Mouse (Mus musculus): Measurements from ENCODE around the gene Hsd17b11.

Hsd17b11 gene

DNA sequence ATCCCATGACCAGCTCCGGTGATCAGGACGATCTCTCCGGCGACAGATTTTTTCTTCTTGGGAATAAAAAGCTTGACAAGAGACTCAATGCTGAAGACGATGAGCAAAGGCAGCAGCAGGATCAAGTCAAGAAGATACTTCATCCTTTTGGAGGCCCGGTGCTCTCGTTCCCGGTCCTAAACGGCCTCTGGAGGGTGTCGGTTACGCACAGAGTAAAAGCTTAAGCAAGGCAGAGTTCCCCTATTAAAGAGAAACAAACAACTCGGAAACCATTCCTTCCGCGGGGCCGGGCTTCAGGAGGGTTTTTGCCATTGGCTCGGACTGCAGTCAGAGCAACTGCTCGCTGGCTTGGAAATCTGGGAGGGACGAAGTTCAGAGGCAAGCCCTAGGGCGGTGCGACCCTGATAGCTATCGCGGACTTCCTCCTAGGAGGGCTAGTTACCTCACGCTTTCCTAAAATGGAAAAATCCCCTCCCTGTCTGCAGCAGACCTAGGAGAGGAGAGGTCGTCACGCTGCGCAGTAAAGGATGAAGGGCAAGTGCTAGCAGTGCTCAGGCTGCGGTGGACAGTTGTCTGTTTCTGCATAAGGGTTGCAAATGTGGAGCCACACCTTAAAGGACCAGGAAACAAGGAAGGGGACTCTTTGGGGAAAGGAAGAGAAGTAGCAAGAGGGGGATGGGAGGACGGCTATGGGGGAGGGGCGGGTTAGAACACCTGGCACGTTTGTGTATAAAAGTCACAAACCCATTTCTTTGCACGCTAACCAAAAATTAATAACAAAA is at the start of gene Hsd17b11:
Gene Hsd17b11 (minus strand): TSS at position 323 of the 782 bp plus-strand sequence.
- in situ Hi-C loops (cut with MboI), result no loop called here

DNA sequence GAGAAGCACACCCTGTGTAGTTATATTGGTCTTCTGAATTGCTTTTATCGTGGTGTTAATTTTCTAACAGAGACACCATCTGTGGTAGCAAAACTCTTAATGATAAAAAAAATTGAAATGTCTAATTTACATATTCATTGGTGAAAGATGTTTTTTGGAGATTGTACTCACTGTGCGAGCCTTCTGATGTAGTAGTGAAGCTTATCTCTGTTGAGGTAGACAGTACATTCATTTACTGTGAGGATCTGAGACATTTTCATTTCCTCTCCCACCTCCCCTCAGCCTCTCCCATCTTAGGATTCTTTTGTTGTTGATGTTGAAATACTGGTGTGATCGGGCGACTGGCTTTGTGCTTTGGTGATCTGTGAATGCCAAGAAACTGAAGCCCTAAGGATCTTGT is 49.3 kb upstream of the Hsd17b11 start:
- in situ Hi-C loops (cut with MboI), result no loop called here

DNA sequence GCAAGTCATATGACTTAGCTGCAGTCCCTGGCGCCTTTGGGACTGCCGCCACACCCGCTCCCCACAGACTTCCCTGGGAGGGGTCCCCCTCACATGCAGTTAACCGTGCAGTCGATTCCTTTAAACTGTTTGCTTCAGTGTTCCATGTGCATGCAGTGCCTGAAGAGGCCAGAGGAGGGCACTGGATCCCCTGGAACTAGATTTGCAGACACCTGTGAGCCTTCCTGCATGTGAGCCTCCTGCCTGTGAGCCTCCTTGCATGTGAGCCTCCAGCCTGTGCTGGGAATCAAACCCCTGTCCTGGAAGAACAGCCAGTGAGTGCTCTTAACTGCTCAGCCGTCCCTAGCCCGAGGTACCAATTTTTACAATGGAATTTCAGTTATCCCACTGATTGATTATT is 47.0 kb upstream of the Hsd17b11 start:
- in situ Hi-C loops (cut with MboI), result no loop called here

DNA sequence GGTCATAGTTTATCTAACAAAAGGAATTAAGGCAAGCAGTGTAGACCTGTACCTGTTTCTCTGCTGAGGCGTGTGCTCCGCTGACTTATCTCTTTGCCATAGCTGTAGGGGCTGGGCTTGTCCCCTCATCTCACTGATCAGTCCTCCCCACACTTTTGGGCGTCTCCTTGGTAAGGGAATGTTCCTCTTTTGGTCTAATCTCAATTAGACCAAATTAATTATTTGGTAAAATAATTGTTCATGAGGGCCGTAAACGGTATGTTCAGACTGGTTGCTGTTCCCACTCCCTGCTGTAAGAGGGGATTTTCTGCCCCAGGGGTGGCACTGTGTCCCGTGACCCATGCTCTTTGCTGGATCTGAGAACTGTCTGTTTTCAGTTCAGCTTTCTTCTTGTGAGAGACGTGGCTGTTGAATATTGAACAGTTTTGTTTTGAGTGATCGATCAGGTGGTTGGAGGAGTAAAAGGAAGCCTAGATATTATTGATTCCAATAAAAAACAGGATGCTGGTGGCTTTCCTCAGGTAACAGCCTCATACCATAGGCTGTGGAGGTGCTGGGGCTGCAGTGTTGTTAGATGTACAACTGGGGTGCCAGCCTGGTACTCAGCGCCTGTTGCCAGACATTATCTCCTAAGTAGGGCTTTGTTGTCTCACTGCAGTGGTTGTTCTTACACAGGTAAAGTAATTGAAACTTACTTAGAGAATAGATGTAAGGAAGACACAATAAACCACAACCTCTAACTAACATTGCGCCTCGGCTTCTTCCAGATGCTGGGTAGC is 41.2 kb upstream of the Hsd17b11 start:
- in situ Hi-C loops (cut with MboI), result no loop called here

DNA sequence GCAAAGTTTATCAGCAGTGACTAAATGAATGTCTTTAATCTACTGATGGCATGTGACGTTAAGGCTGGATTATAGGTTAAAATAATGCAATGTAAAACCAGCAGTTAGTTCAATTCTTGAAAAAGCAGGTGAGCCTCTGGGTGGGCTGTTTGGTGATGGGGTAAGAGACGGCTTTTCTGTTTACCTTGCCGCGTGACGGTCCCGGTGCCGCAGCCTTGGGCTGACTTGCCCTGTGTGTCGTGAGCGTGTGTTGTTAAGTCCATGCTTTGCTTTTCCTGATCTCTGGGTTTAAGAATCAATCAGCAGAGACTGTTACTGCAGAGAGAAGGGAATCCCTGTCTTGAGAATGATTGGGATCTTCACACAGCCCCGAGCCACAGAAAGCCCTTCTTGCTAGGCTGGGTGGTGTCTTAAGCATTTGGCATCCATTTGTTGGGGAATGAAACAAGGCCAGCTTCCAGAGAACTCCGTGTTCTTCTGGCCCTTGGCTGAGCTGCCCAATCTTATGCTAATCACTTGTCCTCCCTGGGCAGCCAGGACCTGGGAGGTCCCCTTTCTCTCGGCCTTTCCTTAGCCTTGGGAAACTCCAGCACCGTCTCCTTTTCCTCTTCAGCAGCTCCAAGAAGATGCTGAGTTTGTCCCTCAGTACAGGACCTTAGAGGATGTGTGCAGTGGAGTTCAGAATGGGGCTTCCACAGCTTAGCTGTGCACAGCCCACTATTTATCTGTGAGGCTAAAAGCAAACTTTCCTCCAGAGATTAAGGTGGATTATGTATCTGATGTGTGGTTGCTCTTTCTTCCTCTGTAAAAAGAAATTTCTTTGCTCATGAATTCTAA is 40.4 kb upstream of the Hsd17b11 start:
- in situ Hi-C loops (cut with MboI), result no loop called here

DNA sequence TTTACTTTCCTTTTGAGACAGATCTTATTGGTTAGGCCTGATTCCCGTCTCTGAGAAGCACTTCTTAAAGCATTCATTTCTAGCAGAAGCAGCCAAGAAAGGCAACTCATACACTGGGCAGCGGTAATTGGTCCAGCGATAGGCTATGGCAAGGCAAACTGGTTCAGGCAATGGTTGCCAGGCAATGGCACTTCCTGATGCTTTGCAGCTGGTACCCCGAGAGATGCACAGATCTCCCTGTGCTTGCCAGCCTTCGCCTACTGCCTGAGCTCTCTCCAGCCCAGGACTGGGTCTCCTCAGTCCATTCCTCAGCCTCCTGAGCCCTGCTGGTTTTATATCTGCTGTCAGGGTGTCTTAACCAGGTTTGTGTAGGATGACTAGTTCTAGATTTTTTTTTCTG is 38.7 kb upstream of the Hsd17b11 start:
- in situ Hi-C loops (cut with MboI), result no loop called here

DNA sequence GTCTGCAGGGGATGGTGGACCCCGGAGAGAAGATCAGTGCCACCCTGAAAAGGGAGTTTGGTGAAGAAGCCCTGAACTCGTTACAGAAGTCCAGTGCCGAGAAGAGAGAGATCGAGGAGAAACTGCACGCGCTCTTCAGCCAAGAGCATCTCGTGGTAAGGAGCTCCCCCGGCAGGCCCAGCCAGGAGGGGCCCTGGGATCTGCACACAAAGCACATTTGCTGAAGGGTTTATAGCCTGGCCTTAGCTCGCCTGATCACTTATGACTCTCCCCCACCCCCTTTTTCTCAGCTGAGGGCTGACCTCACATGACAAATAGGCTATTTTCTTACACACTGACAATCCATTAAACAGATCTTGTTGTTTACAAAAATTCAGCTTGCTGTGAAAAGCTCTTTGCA is 37.9 kb upstream of the Hsd17b11 start:
- in situ Hi-C loops (cut with MboI), result no loop called here

DNA sequence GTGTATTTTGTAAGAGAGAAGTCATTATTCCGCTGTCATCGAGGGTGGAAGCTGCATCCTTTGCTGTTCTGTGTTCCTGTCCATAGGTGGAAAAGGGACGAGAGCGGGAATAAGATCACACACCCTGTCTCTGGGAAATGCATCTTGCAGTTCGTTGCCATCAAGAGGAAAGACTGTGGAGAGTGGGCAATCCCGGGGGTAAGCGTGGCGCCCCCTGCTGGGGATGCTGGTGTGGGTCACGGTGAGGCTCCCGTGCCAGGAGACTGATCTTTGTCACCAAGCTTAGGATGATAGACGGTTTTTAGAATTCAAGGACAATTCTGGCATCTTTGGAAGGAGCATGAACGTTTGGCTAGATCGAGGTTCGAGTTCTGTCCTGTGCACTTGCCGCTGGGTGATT is 36.3 kb upstream of the Hsd17b11 start:
- in situ Hi-C loops (cut with MboI), result no loop called here

DNA sequence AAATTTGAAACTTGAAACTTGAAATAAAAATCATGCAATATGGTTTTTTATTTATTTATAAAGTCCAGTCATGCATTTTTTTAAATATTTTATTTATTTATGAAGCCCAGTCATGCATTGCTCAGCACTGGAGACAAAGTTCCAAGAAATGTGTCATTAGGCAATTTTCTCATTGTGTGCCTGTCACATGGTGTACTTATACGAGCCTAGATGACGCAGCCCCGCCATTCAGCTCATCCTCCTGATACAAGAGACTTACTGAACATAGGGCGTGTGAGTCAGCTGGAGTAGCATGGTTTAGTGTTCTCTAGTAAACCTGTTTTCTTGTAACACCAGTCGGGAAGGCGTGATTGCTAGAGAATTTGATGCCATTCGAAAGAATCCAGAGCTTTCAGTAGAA is 34.6 kb upstream of the Hsd17b11 start:
- in situ Hi-C loops (cut with MboI), result no loop called here

DNA sequence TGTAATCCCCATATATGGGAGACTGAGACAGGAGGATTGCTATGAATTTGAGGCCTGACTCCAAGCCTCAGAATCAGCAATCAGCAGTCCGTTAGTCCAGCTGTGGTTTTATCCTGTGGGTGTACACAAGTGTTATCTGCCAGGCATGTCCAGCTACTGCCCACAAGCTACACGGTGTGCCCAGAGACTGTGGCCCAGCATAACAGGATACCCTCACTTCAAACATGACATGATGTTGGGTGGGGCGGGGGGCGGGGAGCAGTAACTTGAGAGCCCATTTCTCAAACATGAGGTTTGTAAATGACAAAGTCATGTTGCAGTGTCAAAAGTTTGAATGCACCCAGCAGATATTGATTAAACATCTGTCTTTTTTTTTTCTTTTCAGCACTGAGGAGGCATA is 34.1 kb upstream of the Hsd17b11 start:
- in situ Hi-C loops (cut with MboI), result no loop called here

DNA sequence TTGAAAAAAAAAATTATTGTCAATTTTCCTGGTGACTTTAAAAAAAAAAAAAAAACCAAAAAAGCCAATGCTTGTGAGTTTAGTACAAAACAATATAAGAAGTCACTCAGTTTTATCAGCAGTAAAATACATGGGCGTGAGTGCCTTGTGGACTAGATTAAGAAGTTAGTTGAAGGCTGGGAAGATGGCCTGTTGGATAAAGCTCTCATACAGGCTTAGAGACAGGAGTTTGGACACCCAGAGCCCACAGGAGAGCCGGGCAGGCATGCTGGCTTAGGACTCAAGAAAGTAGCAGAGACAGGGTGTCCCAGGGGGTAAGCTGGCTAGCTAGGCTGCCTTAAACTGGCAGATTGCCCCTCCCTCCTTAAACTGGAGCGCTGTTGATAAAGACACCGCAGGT is 33.2 kb upstream of the Hsd17b11 start:
- in situ Hi-C loops (cut with MboI), result no loop called here

DNA sequence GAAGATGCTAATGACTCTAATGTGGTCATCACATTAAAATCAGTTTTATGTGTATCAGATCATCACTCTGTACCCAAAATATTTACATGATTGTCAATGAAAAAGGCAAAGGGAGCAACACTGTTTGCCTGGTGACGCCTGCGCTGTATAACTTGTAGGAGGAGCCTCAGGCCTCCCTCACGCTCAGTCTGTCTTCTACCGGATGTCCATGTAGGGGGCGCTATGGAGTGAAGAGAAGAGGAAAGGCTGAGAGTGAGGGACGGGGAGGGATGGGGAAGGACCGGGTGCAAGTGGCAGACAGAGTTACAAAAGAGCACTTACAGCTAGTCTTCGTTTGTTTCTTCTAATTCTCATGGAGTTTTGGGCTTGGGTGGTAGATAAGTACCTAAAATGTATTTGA is 31.2 kb upstream of the Hsd17b11 start:
- in situ Hi-C loops (cut with MboI), result no loop called here

DNA sequence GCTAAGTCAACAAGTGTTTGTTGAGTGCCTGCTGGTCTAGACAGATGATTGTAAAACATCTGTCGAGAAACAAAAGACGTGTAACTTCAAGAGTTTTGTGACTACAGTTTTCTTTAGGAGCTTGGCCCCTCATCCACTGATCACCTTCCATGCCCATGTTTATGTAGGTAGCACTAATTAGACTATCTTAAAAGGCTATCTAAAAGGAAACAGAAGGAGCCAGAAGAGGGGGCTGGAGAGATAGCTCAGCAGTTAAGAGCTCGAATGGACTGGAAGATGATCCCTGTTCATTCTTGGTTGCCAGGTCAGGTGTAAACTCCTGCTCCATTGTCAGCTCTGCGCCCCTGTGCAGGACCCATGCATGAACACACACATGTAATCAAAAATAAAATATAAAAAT is 26.4 kb upstream of the Hsd17b11 start:
- in situ Hi-C loops (cut with MboI), result no loop called here

DNA sequence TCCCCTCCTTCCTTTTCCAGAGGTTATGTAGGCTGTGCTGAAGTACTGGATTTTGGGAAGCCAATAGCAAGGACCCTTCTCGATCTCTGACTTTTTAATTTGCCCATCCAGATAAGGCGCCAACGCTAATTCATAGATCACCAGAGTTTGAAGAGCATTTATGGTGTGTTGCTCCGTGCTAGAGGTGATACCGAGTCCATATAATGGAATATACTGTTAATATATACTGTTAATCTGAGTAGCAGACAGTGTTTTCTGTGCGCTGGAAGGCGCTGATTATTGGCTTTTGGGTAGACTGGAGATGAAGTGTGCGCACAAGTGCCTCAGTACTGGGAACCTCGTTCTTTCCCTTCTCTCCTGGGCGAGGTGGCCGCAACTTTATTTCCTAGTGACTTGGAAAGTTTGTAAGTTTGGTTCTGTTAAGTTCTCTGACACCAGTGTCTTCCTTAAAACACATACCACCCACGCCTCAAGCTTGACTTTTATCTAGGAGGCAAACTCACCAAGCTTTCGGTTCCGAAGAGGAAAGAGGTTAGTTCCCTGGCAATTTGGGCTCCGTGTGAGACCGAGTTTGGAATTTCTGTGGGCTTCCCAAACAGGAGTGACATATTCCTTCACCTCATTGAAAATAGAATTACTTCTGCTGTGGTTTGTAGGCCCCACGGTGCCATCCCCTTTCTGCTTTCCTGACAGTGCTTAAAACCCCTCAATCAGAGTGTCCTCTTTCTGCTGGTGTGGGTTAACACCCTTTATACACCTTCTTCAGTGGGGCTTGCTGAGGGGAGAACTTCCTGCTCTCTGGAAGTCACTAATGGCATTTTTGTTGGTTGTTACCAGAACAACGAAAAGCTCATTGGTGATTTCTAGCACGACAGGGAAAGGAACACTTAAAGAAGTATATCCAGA is 25.7 kb upstream of the Hsd17b11 start:
- in situ Hi-C loops (cut with MboI), result no loop called here

DNA sequence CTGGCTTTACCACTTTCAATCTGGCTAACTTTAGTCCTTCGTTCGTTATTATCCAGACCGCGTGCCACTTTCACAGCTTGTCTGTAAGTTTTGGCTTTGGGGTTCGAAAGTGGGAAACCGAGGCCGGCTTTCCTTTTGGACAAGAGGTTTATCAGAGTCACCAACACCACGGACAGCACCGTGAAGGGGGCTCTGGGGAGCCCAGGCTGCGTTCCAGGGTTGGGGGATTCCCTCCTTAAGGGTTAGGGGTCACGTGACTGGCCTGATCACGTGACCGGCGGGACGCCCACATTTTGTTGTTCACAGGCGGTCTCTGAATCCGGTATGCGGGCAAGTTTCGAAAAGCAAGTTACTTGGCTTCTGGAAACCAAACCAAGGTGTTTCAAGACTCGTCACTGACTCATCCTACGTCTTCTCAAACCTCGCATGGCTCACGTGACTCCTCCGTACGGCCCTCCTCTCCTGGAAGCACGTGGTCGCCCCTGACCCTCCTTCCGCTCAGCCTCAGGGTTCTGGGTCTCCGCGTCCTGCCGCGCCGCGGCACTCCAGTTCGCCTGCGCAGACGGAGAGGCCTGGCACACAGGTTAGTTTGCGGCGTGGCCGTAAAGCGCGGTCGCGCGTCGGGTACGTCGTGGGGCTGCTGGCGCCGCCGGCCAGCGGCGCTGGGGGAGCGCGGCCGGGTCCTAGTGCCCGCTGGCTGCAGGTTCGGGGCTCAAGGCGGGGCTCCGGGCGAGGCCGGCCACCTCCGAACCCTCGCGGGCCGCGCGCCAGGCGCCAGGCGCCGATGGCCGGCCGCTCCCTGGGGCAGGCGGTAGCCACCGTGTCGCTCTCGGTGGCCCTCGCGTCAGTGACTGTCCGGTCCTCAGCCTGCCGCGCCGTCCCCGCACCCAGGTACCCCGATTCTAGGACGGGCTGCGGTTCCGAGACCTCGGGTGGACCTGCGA is 24.8 kb upstream of the Hsd17b11 start, which contains the start of gene Nudt9:
Gene Nudt9 (plus strand): TSS at position 51 of the 944 bp plus-strand sequence.
- in situ Hi-C loops (cut with MboI), result no loop called here

DNA sequence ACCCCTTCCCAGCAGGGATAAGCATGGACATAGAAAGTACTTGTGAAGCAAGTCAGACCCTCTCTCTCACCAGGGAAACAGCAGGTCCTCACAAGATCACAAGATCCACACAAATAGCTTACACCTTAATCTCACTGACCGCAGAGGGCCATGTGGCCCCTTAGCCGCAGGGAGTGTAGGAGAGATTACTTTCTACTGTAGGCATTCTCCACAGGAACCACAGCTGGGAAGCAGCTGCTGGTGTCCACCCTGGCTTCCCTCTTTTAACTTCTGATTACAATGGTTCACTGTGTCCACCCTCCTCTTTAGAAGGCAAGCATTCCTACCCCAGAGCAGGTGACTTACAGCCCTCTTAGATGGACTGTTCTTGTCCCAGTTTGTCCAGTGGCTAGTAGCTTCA is 22.0 kb upstream of the Hsd17b11 start:
- in situ Hi-C loops (cut with MboI), result no loop called here

DNA sequence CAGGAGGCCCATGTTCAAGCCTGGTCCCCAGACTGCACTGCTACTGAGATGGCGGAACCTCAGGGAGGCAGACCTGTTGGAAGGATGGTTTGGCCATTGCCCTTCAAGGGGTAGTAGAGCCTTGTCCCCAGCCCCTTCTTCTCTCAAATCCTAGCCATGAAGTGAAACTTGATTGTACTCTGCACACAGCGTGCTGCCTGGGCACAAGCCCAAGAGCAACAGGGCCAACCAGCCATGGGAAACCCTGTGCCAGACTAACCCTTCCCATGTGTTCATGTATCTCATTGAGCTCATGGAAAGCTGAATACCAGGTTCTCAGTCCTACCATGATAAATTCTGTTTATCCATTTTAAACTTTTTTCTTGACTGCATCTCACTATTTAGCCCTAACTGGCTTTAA is 21.2 kb upstream of the Hsd17b11 start:
- in situ Hi-C loops (cut with MboI), result no loop called here

DNA sequence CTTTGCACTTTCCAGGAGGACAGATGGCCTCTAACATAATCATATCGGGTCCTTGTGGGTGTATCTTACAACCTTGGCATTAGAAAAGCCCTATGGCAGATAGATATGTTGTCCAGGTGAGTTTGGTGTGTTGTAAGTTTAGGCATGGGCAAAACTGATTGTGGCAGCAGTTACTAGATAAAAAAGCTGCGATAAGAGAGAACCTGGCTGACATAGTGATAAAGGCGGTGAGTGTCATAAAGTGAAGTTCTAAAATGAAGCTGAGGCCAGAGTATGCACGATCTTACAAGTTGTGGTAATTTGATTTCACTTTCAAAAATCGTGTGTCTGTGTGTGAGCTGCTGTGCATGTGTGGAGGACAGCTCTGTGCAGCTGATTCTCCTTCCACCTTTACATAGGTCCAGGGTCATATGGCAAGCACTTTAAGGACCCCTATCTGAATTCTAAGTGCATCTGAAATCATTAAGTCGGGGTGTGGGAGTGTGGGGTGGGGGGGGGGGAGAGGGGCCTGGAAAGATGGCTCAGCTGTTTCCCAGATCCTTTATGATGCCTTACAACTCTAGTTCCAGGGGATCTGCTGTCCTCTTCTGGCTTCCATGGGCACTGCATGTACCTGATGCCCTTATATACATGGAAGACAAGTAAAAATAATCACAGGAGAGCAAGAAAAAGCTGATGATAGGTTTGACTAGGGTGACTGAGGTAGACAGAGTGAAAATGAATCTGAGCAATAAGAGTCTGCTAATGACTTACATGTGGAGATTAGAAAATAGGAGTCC is 17.6 kb upstream of the Hsd17b11 start:
- in situ Hi-C loops (cut with MboI), result no loop called here

DNA sequence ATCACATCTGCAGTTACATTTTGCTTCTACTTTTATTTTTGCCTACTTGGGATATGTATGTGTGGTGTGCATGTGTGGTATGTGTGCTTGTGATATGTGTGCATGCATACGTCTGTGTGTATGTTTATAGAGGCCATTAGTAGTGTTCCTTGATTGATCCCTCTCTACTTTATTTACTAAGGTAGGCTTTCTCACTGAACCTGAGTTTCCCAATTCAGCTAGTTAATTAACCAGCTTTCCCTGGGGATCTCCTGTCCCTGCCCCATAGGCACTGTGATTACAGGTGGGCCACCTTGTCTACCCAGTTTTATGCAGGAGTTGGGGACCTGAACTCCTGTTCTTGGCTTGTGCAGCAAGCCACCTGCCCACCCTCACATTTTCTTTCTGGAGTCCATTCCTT is 15.0 kb upstream of the Hsd17b11 start:
- in situ Hi-C loops (cut with MboI), result no loop called here
